Mouse (Mus musculus) neural tube, embryonic 11.5 days (tissue): Measurements from ENCODE around the gene Taf8. TPM values are rescaled to one million over a fixed set of nuclear protein-coding genes. Genes with fewer than 3 reads are reported as not detected.
A peak's percentile ranks its signal among the peaks of the same experiment; 100 is the strongest.

Source experiments
- ATAC-seq: fragments of 200-750 bp; cut with Nextera tagmentation; 2 replicates; pipeline ENCODE4 v1.8.0; 2017; ENCODE audit warnings: moderate number of reproducible peaks, mild to moderate bottlenecking, moderate TSS enrichment, moderate library complexity; ENCODE audit not compliant: insufficient read depth, low FRiP score, low TSS enrichment
- DNase-seq: peaks from one replicate; pipeline ENCODE4 v3.0.0-alpha.2; 2015; ENCODE audit warnings: low spot score
- H3K27ac ChIP-seq: fragments of 300-500 bp; sonication (generic); 2 replicates; pipeline ENCODE4 v1.5.1; 2014; ENCODE audit warnings: low read depth, mild to moderate bottlenecking, low read length
- H3K27me3 ChIP-seq: fragments of 300-500 bp; sonication (generic); 2 replicates; pipeline ENCODE4 v1.6.1; 2014; ENCODE audit warnings: mild to moderate bottlenecking, low read length, mixed read lengths; ENCODE audit not compliant: control insufficient read depth, insufficient read depth
- H3K36me3 ChIP-seq: fragments of 300-500 bp; sonication (generic); 2 replicates; pipeline ENCODE4 v1.6.1; 2014; ENCODE audit warnings: mild to moderate bottlenecking, low read length, moderate library complexity, mixed read lengths; ENCODE audit not compliant: control insufficient read depth, insufficient read depth
- H3K4me1 ChIP-seq: fragments of 300-500 bp; sonication (generic); 2 replicates; pipeline ENCODE4 v1.6.1; 2014; ENCODE audit warnings: low read length, mixed read lengths; ENCODE audit not compliant: control insufficient read depth, insufficient read depth
- H3K4me2 ChIP-seq: fragments of 300-500 bp; sonication (generic); 2 replicates; pipeline ENCODE4 v1.6.1; 2014; ENCODE audit warnings: low read depth, mild to moderate bottlenecking, moderate library complexity
- H3K4me3 ChIP-seq: fragments of 300-500 bp; sonication (generic); 2 replicates; pipeline ENCODE4 v1.5.1; 2014; ENCODE audit warnings: low read depth, low read length
- H3K9ac ChIP-seq: fragments of 300-500 bp; sonication (generic); 2 replicates; pipeline ENCODE4 v1.6.1; 2014; ENCODE audit warnings: mild to moderate bottlenecking, low read length
- H3K9me3 ChIP-seq: fragments of 300-500 bp; sonication (generic); 2 replicates; pipeline ENCODE4 v1.6.1; 2016; ENCODE audit warnings: low read length; ENCODE audit not compliant: control insufficient read depth
- WGBS: fragments of 180-500 bp; shearing (Covaris S2); extraction: QIAGEN DNeasy Blood & Tissue Kit; methylation state at CpG from one replicate; pipeline ENCODE4 v1.1.7; 2014; 5-methylcytosine and 5-hydroxymethylcytosine counted together
- polyA plus RNA-seq: library from polyadenylated mRNA; unstranded; fragments of >200 nt; fragmentation: Nextera tagmentation; extraction: Ambion mirVana; gene quantifications from 2 replicates; pipeline ENCODE4 v1.2.1, GENCODE M21; 2014

Gene Taf8
- polyA plus RNA-seq, 1 experiment from 2014 or later: 27.5 TPM

DNA sequence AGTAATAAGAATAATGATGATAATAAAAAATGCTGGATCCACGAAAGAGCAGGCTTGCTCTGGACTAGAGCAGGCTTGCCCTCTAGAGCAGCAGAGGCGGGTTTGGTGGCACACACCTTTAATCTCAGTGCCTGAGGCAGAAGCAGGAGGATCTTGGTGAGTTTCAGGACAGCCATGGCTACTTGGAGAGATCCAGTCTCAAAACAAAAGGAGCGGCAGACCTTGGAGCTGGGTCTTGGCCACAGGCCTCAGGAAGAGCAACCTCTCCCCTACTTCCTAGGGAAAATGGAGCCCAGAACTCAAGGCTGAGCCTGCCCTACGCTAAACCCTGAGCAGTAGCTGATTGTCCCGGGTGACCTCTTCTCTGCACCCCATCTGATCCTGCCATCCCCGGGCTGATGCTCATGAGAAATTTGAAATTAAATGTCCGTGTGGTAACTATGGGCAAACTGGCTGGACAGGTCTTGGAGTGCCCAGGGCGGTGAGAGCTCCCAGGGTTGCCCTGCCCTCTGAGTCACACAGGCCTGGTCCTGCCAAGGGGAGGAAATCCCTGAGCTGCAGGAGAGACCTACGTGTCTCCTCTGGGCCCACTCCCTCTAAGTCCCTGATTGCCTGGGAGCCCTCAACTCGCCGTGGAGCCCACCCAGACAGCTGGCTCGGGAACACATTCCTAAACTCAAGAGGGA lies 51.1 kb downstream of the Taf8 start:
- WGBS: 78% methylated on average over 12 of the region's 12 CpGs
- no peaks in the 10 kb centered on the region for H3K36me3 ChIP-seq
- no peak for ATAC-seq

DNA sequence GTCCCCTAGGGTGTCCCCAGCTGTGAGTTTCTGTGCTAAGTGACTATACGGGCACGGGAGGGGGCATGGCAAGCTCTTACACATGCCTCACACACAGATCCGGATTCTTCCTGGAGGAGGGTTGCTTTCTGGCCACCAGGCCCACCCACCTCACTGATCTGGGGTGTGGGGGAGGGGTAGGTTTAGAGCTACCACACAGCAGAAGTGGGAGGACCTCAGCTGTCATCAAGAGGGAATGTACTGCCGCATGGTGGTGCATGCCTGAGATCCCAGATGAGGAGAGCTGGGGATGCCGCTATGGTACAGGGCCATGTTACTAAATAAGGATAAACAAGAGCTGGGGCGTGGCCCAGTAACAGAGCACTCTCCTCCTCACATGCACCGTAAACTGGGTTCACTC lies 51.9 kb downstream of the Taf8 start:
- H3K36me3 ChIP-seq: no peaks in the 10 kb centered on the region
- ATAC-seq: no peak
- 35% methylated on average over 7 of the region's 7 CpGs for WGBS
- peak; percentile 21 for DNase-seq
- no peaks in the 10 kb centered on the region for H3K9me3 ChIP-seq
- H3K27me3 ChIP-seq: no peaks in the 10 kb centered on the region
- H3K27ac ChIP-seq: no peak overlapping the region
- no peak overlapping the region for H3K9ac ChIP-seq
- H3K4me3 ChIP-seq: no peak overlapping the region
- H3K4me2 ChIP-seq: no peak overlapping the region
- no peaks in the 10 kb centered on the region for H3K4me1 ChIP-seq

More for the DNA sequence above, 51.1 kb downstream of the Taf8 start:
- H3K4me3 ChIP-seq: no peak overlapping the region
- H3K27ac ChIP-seq: no peak overlapping the region
- no peaks in the 10 kb centered on the region for H3K27me3 ChIP-seq
- no peaks in the 10 kb centered on the region for H3K9me3 ChIP-seq
- no peak overlapping the region for H3K4me2 ChIP-seq
- no peak overlapping the region for H3K9ac ChIP-seq
- H3K4me1 ChIP-seq: no peaks in the 10 kb centered on the region
- no peak for DNase-seq

DNA sequence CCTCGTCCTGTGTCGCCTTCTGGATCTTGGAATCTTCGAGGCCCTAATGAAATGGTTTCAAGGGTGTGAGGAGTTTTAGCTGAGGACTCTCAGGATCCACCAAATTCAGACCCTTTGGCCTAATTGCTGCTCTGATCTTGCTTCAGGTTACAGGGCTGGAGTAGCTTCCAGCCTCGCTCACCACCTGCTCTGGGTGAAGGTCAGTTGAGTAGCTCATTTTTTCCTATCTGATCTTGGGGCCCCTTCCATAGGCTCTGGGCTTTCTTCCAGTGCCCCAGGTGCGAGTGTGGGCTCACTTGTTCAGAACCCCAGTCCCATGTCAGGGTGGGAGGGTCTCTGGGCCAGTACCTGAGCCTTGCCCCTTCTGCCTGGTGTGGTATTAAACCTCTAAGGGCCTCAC lies 52.7 kb downstream of the Taf8 start:
- Histone ChIP-seq H3K9ac (no peak overlapping the region), H3K4me1 (no peaks in the 10 kb centered on the region), H3K4me3 (no peak overlapping the region), H3K36me3 (no peaks in the 10 kb centered on the region), H3K27ac (no peak overlapping the region), H3K4me2 (no peak overlapping the region), H3K27me3 (no peaks in the 10 kb centered on the region), H3K9me3 (no peaks in the 10 kb centered on the region)
- WGBS: 72% methylated on average over 5 of the region's 5 CpGs
- no peak for DNase-seq
- ATAC-seq: no peak

DNA sequence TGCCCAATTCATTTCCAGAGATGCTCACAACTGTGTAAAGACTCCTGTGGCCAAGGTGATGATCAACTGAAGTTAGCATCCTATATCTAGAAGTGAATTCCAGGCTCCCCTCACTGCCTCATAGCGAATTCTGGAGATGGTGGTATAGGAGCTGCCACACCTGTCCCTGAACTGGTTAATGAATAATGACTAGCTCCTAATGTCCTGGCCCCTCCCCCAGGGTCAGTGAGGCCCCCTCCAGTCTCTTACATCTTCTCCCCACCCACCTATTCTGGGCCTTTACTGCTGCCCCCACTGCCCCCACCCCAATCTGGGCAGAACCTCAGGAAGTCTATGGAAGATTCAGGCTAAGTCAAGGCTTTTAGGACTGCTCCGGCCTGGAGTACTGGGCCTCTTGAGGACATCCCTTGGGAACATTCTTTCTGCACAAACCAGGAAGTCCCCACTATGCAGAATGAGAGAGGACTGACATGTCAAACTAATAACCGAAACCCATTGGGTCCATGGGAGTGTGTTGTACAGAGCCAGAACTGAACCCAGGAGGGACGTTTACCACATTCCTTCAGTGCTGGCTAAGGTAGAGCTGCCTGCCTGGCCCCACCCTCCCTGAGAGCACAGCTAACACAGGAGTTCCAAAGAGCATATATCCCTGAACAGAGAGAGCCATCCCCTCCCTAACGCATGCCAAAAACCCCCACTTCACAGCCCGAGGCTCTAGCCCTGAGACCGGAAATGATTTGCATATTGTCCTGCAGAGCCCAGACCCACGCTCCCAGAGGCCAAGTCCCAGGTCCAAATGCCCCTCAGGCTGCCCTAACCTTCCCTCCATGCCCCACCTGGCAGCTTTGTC lies 53.3 kb downstream of the Taf8 start:
- H3K9me3 ChIP-seq: no peaks in the 10 kb centered on the region
- H3K9ac ChIP-seq: no peak overlapping the region
- no peak overlapping the region for H3K4me3 ChIP-seq
- H3K27me3 ChIP-seq: no peaks in the 10 kb centered on the region
- no peak overlapping the region for H3K4me2 ChIP-seq
- ATAC-seq (no peak), DNase-seq (no peak)
- no peaks in the 10 kb centered on the region for H3K36me3 ChIP-seq
- no peaks in the 10 kb centered on the region for H3K4me1 ChIP-seq
- no peak overlapping the region for H3K27ac ChIP-seq
- 46% methylated on average over 8 of the region's 8 CpGs for WGBS

DNA sequence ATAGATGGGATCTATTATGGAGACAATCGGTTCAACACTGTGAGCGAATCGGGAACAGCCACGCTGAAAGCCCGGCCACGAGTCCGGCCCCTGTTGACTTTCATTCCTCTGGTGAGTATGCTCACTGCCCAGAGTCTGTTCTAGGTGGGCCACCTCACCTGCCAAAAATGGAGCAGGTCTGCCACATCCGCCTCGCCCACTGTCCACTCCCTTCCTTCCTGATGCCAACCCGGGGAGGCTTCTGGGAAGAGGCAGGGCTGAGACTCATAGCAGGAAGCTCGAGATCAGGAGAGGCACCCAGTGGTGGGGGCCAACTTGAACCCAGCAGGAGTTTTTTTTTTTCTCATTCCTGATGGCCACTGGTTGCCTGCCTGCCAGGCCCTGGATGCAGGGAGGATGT lies 55.5 kb downstream of the Taf8 start:
- no peak for ATAC-seq
- no peak overlapping the region for H3K4me2 ChIP-seq
- no peak overlapping the region for H3K27ac ChIP-seq
- H3K27me3 ChIP-seq: no peaks in the 10 kb centered on the region
- H3K9me3 ChIP-seq: no peaks in the 10 kb centered on the region
- no peak overlapping the region for H3K4me3 ChIP-seq
- no peaks in the 10 kb centered on the region for H3K36me3 ChIP-seq
- no peak for DNase-seq
- 88% methylated on average over 11 of the region's 11 CpGs for WGBS
- no peaks in the 10 kb centered on the region for H3K4me1 ChIP-seq
- H3K9ac ChIP-seq: no peak overlapping the region

DNA sequence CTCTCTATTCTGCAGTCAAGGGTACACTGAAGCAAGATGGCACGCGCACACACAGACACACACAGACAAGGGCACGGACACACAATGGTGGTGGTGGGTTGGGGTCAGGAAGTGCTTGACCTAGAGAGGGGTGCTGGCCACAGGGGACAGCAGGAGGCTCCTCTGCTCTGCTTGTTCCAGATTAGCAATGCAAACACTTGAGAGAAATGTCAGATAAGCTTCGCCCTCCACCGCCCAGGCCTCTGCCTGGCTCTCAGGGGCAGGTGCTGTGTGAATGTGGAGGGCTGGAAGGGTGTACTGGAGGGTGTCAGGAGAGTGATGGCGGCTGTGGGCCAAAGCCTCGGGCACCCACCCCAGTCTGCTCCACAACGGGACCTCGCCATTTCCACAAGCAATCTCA lies 56.1 kb downstream of the Taf8 start:
- Histone ChIP-seq H3K9ac (no peak overlapping the region), H3K27me3 (no peaks in the 10 kb centered on the region), H3K4me2 (no peak overlapping the region), H3K9me3 (no peaks in the 10 kb centered on the region), H3K4me3 (no peak overlapping the region), H3K4me1 (no peaks in the 10 kb centered on the region), H3K36me3 (no peaks in the 10 kb centered on the region), H3K27ac (no peak overlapping the region)
- DNase-seq: no peak
- no peak for ATAC-seq
- WGBS: 80% methylated on average over 9 of the region's 9 CpGs

DNA sequence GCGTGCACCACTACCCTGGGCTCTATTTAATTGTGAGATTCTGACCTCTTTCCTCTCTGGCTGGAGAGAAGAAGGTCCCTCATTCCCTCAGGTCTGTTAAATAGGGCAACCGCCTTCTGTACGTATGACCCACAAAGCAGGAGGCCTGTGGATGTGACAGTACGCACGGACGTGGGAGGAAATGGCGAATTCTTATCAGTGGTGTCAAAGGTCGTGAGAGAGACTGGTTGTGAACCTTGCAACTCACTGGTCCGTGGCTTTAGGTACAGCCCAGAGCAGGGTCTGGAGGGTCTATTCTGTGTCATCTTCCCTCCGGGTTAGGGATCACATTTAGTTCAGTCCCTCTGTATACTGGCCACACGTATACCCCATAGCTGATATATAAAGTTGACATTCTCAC lies 56.6 kb downstream of the Taf8 start:
- H3K4me1 ChIP-seq: no peaks in the 10 kb centered on the region
- H3K27me3 ChIP-seq: no peaks in the 10 kb centered on the region
- DNase-seq: no peak
- no peak overlapping the region for H3K4me2 ChIP-seq
- no peaks in the 10 kb centered on the region for H3K9me3 ChIP-seq
- H3K36me3 ChIP-seq: no peaks in the 10 kb centered on the region
- H3K9ac ChIP-seq: no peak overlapping the region
- no peak for ATAC-seq
- no peak overlapping the region for H3K4me3 ChIP-seq
- 87% methylated on average over 11 of the region's 11 CpGs for WGBS
- no peak overlapping the region for H3K27ac ChIP-seq

DNA sequence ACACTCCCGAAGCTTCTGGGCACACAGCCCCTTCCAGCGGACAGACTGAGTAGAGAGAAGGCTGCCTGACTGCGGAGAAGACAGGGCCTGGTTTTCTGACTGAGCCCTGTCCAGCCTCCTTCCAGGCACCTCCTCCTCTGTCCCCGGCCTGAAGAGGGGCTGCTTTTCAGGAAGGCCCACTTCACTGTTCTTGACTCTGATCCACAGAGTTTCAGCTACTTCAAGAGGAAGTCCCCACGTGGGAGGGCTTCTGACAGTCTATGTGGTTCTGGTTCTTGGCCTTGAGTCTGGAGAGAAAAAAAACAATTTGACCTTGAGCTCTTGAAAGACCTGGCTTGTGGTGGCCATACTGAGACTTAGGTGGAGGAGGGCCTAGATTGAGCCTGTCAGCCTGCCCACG lies 58.0 kb downstream of the Taf8 start:
- no peak overlapping the region for H3K4me2 ChIP-seq
- no peak for DNase-seq
- H3K9me3 ChIP-seq: no peaks in the 10 kb centered on the region
- peaks cover 2% of the 10 kb centered on the region; the same call in 1 of the 2 replicates for H3K27me3 ChIP-seq
- no peak overlapping the region for H3K9ac ChIP-seq
- ATAC-seq: no peak
- H3K4me1 ChIP-seq: no peaks in the 10 kb centered on the region
- no peaks in the 10 kb centered on the region for H3K36me3 ChIP-seq
- 82% methylated on average over 6 of the region's 6 CpGs for WGBS
- H3K4me3 ChIP-seq: no peak overlapping the region
- no peak overlapping the region for H3K27ac ChIP-seq

DNA sequence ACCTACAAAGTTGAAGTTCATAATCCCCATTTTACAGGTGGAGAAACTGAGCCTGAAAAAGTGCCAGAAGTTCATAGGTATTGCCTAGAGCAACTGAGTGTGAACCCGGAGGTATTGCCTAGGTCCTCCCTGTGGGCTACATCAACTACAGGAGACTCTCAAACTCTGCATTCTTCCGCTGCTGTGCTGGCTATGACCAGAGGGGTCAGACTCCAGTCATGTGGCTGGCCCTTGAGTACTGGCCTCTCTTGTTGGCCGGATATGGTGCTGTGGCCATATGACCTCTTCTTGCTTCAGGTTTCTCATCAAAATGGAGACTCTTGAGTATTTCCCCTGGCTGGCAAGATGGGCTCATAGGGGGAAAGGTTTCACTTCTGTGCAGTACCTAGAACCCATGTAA lies 59.8 kb downstream of the Taf8 start:
- no peaks in the 10 kb centered on the region for H3K36me3 ChIP-seq
- WGBS: 83% methylated on average over 3 of the region's 3 CpGs
- H3K4me2 ChIP-seq: no peak overlapping the region

More for the DNA sequence above, 59.8 kb downstream of the Taf8 start:
- no peaks in the 10 kb centered on the region for H3K9me3 ChIP-seq
- no peak overlapping the region for H3K27ac ChIP-seq
- H3K4me1 ChIP-seq: no peaks in the 10 kb centered on the region
- no peak for ATAC-seq
- H3K9ac ChIP-seq: no peak overlapping the region
- no peak for DNase-seq
- peaks cover 19% of the 10 kb centered on the region for H3K27me3 ChIP-seq
- H3K4me3 ChIP-seq: no peak overlapping the region
